ENCODE assay signal across 29 mouse cellular contexts in genomic region chr4:130130082-130130481, GRCm38 (mm10). TPM values are rescaled to one million over a fixed set of nuclear protein-coding genes. Genes with fewer than 3 reads are reported as not detected.
DNase-seq lines count a peak whose midpoint lies in the region; ATAC-seq lines count a peak whose summit lies in the region.
"Had no signal": no experiment of that assay in that cellular context is flagged by ENCODE, and none has a peak within 500 bp of the region (broad histone marks: within the 10 kb centered on the region; RNA-seq: fewer than 3 reads in every experiment).

No protein-coding gene starts in this region.

- no peaks in the 10 kb centered on the region for H3K9me3 ChIP-seq in kidney, embryonic 14.5 days (ENCODE audit: control insufficient read depth, low read length)
- no peaks in the 10 kb centered on the region for H3K9me3 ChIP-seq in intestine, embryonic 15.5 days
- H3K9me3 ChIP-seq in kidney, embryonic 15.5 days (replicated peaks) = no peaks in the 10 kb centered on the region
- H3K9me3 ChIP-seq: embryonic facial prominence, embryonic 12.5 days; hindbrain, embryonic 13.5 days; liver, embryonic 12.5 days; midbrain, embryonic 15.5 days; neural tube, embryonic 12.5 days; stomach, embryonic 15.5 days had no signal

- DNase-seq in kidney, adult 18-20 months = peak; percentile 55
- peak; percentile 26 to 57 for DNase-seq in kidney, postnatal 4 days
- no peak for DNase-seq in embryo, embryonic 11 days
- no peak for DNase-seq in T-cell, adult 2 months (ENCODE audit: low spot score)
- no peak for DNase-seq in left cerebral cortex, postnatal 36 days (ENCODE audit: low spot score in 2 of 2)
- DNase-seq: cerebellum, adult 18-20 months; gastrocnemius, postnatal 36 days; layer of hippocampus, adult 9-11 months; lung, adult 18-20 months; retina, postnatal 1 day; right cerebral cortex, postnatal 25 days; thymus, adult 18-20 months; thymus, postnatal 36 days had no signal

- ATAC-seq in kidney, embryonic 14.5 days (ENCODE audit: low FRiP score, low TSS enrichment) = no peak
- no peak for ATAC-seq in intestine, embryonic 15.5 days
- no peak for ATAC-seq in kidney, embryonic 15.5 days (replicated peaks; ENCODE audit: low FRiP score)
- ATAC-seq: CD4-positive, CD25-positive, alpha-beta regulatory T cell, adult 4 months; liver, embryonic 12.5 days; midbrain, embryonic 15.5 days had no signal

- H3K27ac ChIP-seq in kidney, embryonic 14.5 days (ENCODE audit: low read depth, low read length) = no peak overlapping the region; the same call in 1 of the 2 replicates
- peak overlapping the region; percentile 84; the same call in 1 of the 2 replicates for H3K27ac ChIP-seq in intestine, embryonic 15.5 days
- H3K27ac ChIP-seq in kidney, embryonic 15.5 days = peak overlapping the region; percentile 67; the same call in 1 of the 2 replicates
- H3K27ac ChIP-seq: embryonic facial prominence, embryonic 12.5 days; hindbrain, embryonic 13.5 days; left cerebral cortex, adult 2 months; liver, embryonic 12.5 days; midbrain, embryonic 15.5 days; neural tube, embryonic 12.5 days had no signal

- no peak overlapping the region for H3K4me3 ChIP-seq in kidney, embryonic 14.5 days (ENCODE audit: low read length)
- H3K4me3 ChIP-seq in intestine, embryonic 15.5 days (replicated peaks) = no peak overlapping the region
- no peak overlapping the region for H3K4me3 ChIP-seq in kidney, embryonic 15.5 days (replicated peaks)
- H3K4me3 ChIP-seq: embryonic facial prominence, embryonic 12.5 days; hindbrain, embryonic 13.5 days; left cerebral cortex, adult 2 months; liver, embryonic 12.5 days; midbrain, embryonic 15.5 days; neural tube, embryonic 12.5 days; stomach, embryonic 15.5 days had no signal

- no peaks in the 10 kb centered on the region for H3K27me3 ChIP-seq in kidney, embryonic 14.5 days (ENCODE audit: control insufficient read depth, insufficient read depth, low read length)
- H3K27me3 ChIP-seq in intestine, embryonic 15.5 days (replicated peaks) = no peaks in the 10 kb centered on the region
- H3K27me3 ChIP-seq in kidney, embryonic 15.5 days = no peaks in the 10 kb centered on the region
- H3K27me3 ChIP-seq: embryonic facial prominence, embryonic 12.5 days; midbrain, embryonic 15.5 days; neural tube, embryonic 12.5 days; stomach, embryonic 15.5 days had no signal

- no peak overlapping the region for H3K4me2 ChIP-seq in kidney, embryonic 14.5 days (replicated peaks; ENCODE audit: low read depth, low read length)
- no peak overlapping the region for H3K4me2 ChIP-seq in intestine, embryonic 15.5 days (replicated peaks)
- H3K4me2 ChIP-seq in kidney, embryonic 15.5 days = no peak overlapping the region
- H3K4me2 ChIP-seq: embryonic facial prominence, embryonic 12.5 days; hindbrain, embryonic 13.5 days; liver, embryonic 12.5 days; midbrain, embryonic 15.5 days; neural tube, embryonic 12.5 days; stomach, embryonic 15.5 days had no signal

- no peaks in the 10 kb centered on the region for H3K4me1 ChIP-seq in kidney, embryonic 14.5 days (ENCODE audit: control insufficient read depth, insufficient read depth, low read length)
- H3K4me1 ChIP-seq in intestine, embryonic 15.5 days (replicated peaks) = peaks cover 54% of the 10 kb centered on the region
- peaks cover 28% of the 10 kb centered on the region for H3K4me1 ChIP-seq in kidney, embryonic 15.5 days
- H3K4me1 ChIP-seq: embryonic facial prominence, embryonic 12.5 days; midbrain, embryonic 15.5 days; neural tube, embryonic 12.5 days; stomach, embryonic 15.5 days had no signal

- peaks cover 30% of the 10 kb centered on the region for H3K36me3 ChIP-seq in kidney, embryonic 14.5 days (ENCODE audit: control insufficient read depth, insufficient read depth, low read length)
- peaks cover 18% of the 10 kb centered on the region for H3K36me3 ChIP-seq in intestine, embryonic 15.5 days
- peaks cover 33% of the 10 kb centered on the region for H3K36me3 ChIP-seq in kidney, embryonic 15.5 days

- H3K9ac ChIP-seq in kidney, embryonic 14.5 days (ENCODE audit: low read depth, low read length) = no peak overlapping the region
- H3K9ac ChIP-seq in intestine, embryonic 15.5 days = no peak overlapping the region
- no peak overlapping the region for H3K9ac ChIP-seq in kidney, embryonic 15.5 days
- H3K9ac ChIP-seq: embryonic facial prominence, embryonic 12.5 days; hindbrain, embryonic 13.5 days; liver, embryonic 12.5 days; midbrain, embryonic 15.5 days; neural tube, embryonic 12.5 days; stomach, embryonic 15.5 days had no signal

- intact Hi-C loops in left cerebral cortex, postnatal 36 days (cut with DNase I) = no loop called here

- WGBS in kidney, embryonic 14.5 days = 81% methylated on average over 10 of the region's 10 CpGs
- WGBS in intestine, embryonic 15.5 days = 78% methylated on average over 10 of the region's 10 CpGs
- WGBS in kidney, embryonic 15.5 days = 73% methylated on average over 10 of the region's 10 CpGs

RNA-seq across cellular contexts. Expression of gene Hcrtr1, which starts 9.1 kb away (rescaled TPM):
- not detected in 2 replicates for polyA plus RNA-seq in kidney, embryonic 14.5 days (2014; fragmentation: Nextera tagmentation; extraction: Ambion mirVana)
- 0.24 and 0.37 TPM in 2 replicates for polyA plus RNA-seq in intestine, embryonic 15.5 days (2015; fragmentation: Nextera tagmentation; extraction: Ambion mirVana)
- 0.17 and 0.62 TPM in 2 replicates for polyA plus RNA-seq in kidney, embryonic 15.5 days (2015; fragmentation: Nextera tagmentation; extraction: Ambion mirVana)
- 1 to 10 TPM; 2.0 to 2.4 TPM for total RNA-seq in left cerebral cortex, postnatal 36 days (2021)
- total RNA-seq: gastrocnemius, adult 18-20 months; gastrocnemius, postnatal 36 days; heart, adult 8-10 months; heart, postnatal 25 days; megakaryocyte, adult 5-6 weeks had no signal
- polyA plus RNA-seq: CD4-positive, CD25-positive, alpha-beta regulatory T cell, adult 4 months; limb, embryonic 11.5 days; liver, embryonic 12.5 days had no signal

RNA-seq across cellular contexts. Expression of gene Pef1, which starts 27.7 kb away (rescaled TPM):
- polyA plus RNA-seq in kidney, embryonic 14.5 days (2014; fragmentation: Nextera tagmentation; extraction: Ambion mirVana) = 77.3 and 85.9 TPM in 2 replicates
- 67.0 and 76.6 TPM in 2 replicates for polyA plus RNA-seq in intestine, embryonic 15.5 days (2015; fragmentation: Nextera tagmentation; extraction: Ambion mirVana)
- polyA plus RNA-seq in kidney, embryonic 15.5 days (2015; fragmentation: Nextera tagmentation; extraction: Ambion mirVana) = 68.9 and 75.1 TPM in 2 replicates
- total RNA-seq in left cerebral cortex, postnatal 36 days (2021) = 10 to 100 TPM; 66.4 to 74.5 TPM

RNA-seq across cellular contexts. Expression of gene Tinagl1, which starts 44.8 kb away (rescaled TPM):
- 20.9 and 26.1 TPM in 2 replicates for polyA plus RNA-seq in kidney, embryonic 14.5 days (2014; fragmentation: Nextera tagmentation; extraction: Ambion mirVana)
- polyA plus RNA-seq in intestine, embryonic 15.5 days (2015; fragmentation: Nextera tagmentation; extraction: Ambion mirVana) = 65.6 and 72.9 TPM in 2 replicates
- 51.0 and 62.7 TPM in 2 replicates for polyA plus RNA-seq in kidney, embryonic 15.5 days (2015; fragmentation: Nextera tagmentation; extraction: Ambion mirVana)
- 10 to 100 TPM in 1 of 2 experiments, 1 to 10 TPM in 1; 8.0 to 13.4 TPM for total RNA-seq in left cerebral cortex, postnatal 36 days (2021)
- polyA plus RNA-seq: CD4-positive, CD25-positive, alpha-beta regulatory T cell, adult 4 months had no signal

Comparison
In these comparisons a context has a peak if more than half of its experiments do, and no peak if none do; other contexts are left out.
1. DNase-seq: peak in kidney, adult 18-20 months (single experiment) and kidney, postnatal 4 days (2 of 2); none in embryo, embryonic 11 days (single experiment), T-cell, adult 2 months (single experiment) and left cerebral cortex, postnatal 36 days (0 of 2).